Mouse (Mus musculus): ENCODE results near the gene Ak8. TPM values are rescaled to one million over a fixed set of nuclear protein-coding genes. Genes with fewer than 3 reads are reported as not detected.

Ak8 gene
- total and polyA plus RNA-seq, 3 experiments: 0.38 to 9.3 (median 3.5) TPM

GRCm38 (mm10) chr2:28713036-28713435 is 13.1 kb downstream of the Ak8 start:
- Histone ChIP-seq H3K27me3 (ENCODE audit: insufficient read depth, low read length) (peaks cover 24% of the 10 kb centered on the region), H3K4me3 (ENCODE audit: low read depth, low read length) (no peak overlapping the region), H3K36me3 (replicated peaks) (peaks cover 38% of the 10 kb centered on the region), H3K4me1 (ENCODE audit: insufficient read depth, low read depth, low read length) (peaks cover 43% of the 10 kb centered on the region), H3K9me3 (replicated peaks) (no peaks in the 10 kb centered on the region; the same call in 1 of the 2 replicates)
- TF ChIP-seq GATA2 (IDR thresholded peaks at IDR 0.05; ENCODE audit: borderline replicate concordance, low read depth, low read length) (no peak), POLR2AphosphoS5 (IDR thresholded peaks at IDR 0.05; ENCODE audit: insufficient replicate concordance, low read depth, low read length) (no peak), TAL1 (conservative IDR thresholded peaks at IDR 0.05; ENCODE audit: low read depth, low read length) (no peak), GATA1 (IDR thresholded peaks at IDR 0.05; ENCODE audit: borderline replicate concordance, low read length) (no peak), CTCF (IDR thresholded peaks at IDR 0.05; ENCODE audit: low read depth, low read length) (no peak)
- no peak for ATAC-seq (ENCODE audit: extremely low read depth, insufficient number of reproducible peaks, low FRiP score, poor library complexity, severe bottlenecking)
- DNase-seq (ENCODE audit: low spot score): no peak

GRCm38 (mm10) chr2:28722419-28722818 is 22.5 kb downstream of the Ak8 start:
- no peaks in the 10 kb centered on the region for H3K9me3 ChIP-seq (replicated peaks)
- DNase-seq (ENCODE audit: low spot score) (no peak), ATAC-seq (ENCODE audit: extremely low read depth, insufficient number of reproducible peaks, low FRiP score, poor library complexity, severe bottlenecking) (no peak)
- no peak overlapping the region for H3K4me3 ChIP-seq (ENCODE audit: low read depth, low read length)
- no peaks in the 10 kb centered on the region for H3K36me3 ChIP-seq (replicated peaks)
- peaks cover 65% of the 10 kb centered on the region for H3K27me3 ChIP-seq (ENCODE audit: insufficient read depth, low read length)
- TF ChIP-seq TAL1 (conservative IDR thresholded peaks at IDR 0.05; ENCODE audit: low read depth, low read length) (no peak), GATA1 (IDR thresholded peaks at IDR 0.05; ENCODE audit: borderline replicate concordance, low read length) (no peak), CTCF (IDR thresholded peaks at IDR 0.05; ENCODE audit: low read depth, low read length) (no peak), POLR2AphosphoS5 (IDR thresholded peaks at IDR 0.05; ENCODE audit: insufficient replicate concordance, low read depth, low read length) (no peak), GATA2 (IDR thresholded peaks at IDR 0.05; ENCODE audit: borderline replicate concordance, low read depth, low read length) (no peak)
- H3K4me1 ChIP-seq (ENCODE audit: insufficient read depth, low read depth, low read length): peaks cover 12% of the 10 kb centered on the region

- no peaks in the 10 kb centered on the region for H3K9me3 ChIP-seq (replicated peaks)
- no peak overlapping the region for H3K4me3 ChIP-seq (ENCODE audit: low read depth, low read length)
- ATAC-seq (ENCODE audit: extremely low read depth, insufficient number of reproducible peaks, low FRiP score, poor library complexity, severe bottlenecking): no peak
- no peaks in the 10 kb centered on the region for H3K36me3 ChIP-seq (replicated peaks)
- DNase-seq (ENCODE audit: low spot score): no peak
- TF ChIP-seq GATA2 (IDR thresholded peaks at IDR 0.05; ENCODE audit: borderline replicate concordance, low read depth, low read length): no peak
- peaks cover 8% of the 10 kb centered on the region for H3K4me1 ChIP-seq (ENCODE audit: insufficient read depth, low read depth, low read length)
- H3K27me3 ChIP-seq (ENCODE audit: insufficient read depth, low read length): peaks cover 66% of the 10 kb centered on the region
Observed at GRCm38 (mm10) chr2:28723912-28724311, 23.9 kb downstream of the Ak8 start.

GRCm38 (mm10) chr2:28727786-28728404 is 27.9 kb downstream of the Ak8 start:
- H3K27me3 ChIP-seq (ENCODE audit: insufficient read depth, low read length): peaks cover 59% of the 10 kb centered on the region
- no peaks in the 10 kb centered on the region for H3K9me3 ChIP-seq (replicated peaks)
- no peak overlapping the region for H3K4me3 ChIP-seq (ENCODE audit: low read depth, low read length)
- peaks cover 8% of the 10 kb centered on the region for H3K4me1 ChIP-seq (ENCODE audit: insufficient read depth, low read depth, low read length)
- H3K36me3 ChIP-seq (replicated peaks): no peaks in the 10 kb centered on the region
- no peak for ATAC-seq (ENCODE audit: extremely low read depth, insufficient number of reproducible peaks, low FRiP score, poor library complexity, severe bottlenecking)
- TF ChIP-seq CTCF (IDR thresholded peaks at IDR 0.05; ENCODE audit: low read depth, low read length): no peak
- no peak for TF ChIP-seq GATA2 (IDR thresholded peaks at IDR 0.05; ENCODE audit: borderline replicate concordance, low read depth, low read length)
- no peak for TF ChIP-seq TAL1 (conservative IDR thresholded peaks at IDR 0.05; ENCODE audit: low read depth, low read length)
- no peak for TF ChIP-seq POLR2AphosphoS5 (IDR thresholded peaks at IDR 0.05; ENCODE audit: insufficient replicate concordance, low read depth, low read length)
- no peak for TF ChIP-seq GATA1 (IDR thresholded peaks at IDR 0.05; ENCODE audit: borderline replicate concordance, low read length)
- no peak for DNase-seq (ENCODE audit: low spot score)

GRCm38 (mm10) chr2:28730676-28731075 is 30.7 kb downstream of the Ak8 start:
- Histone ChIP-seq H3K4me1 (ENCODE audit: insufficient read depth, low read depth, low read length) (no peaks in the 10 kb centered on the region; the same call in 1 of the 2 replicates), H3K36me3 (replicated peaks) (no peaks in the 10 kb centered on the region), H3K4me3 (ENCODE audit: low read depth, low read length) (no peak overlapping the region), H3K27me3 (ENCODE audit: insufficient read depth, low read length) (peaks cover 67% of the 10 kb centered on the region), H3K9me3 (replicated peaks) (no peaks in the 10 kb centered on the region)
- no peak for ATAC-seq (ENCODE audit: extremely low read depth, insufficient number of reproducible peaks, low FRiP score, poor library complexity, severe bottlenecking)
- TF ChIP-seq POLR2AphosphoS5 (IDR thresholded peaks at IDR 0.05; ENCODE audit: insufficient replicate concordance, low read depth, low read length) (no peak), TAL1 (conservative IDR thresholded peaks at IDR 0.05; ENCODE audit: low read depth, low read length) (no peak), GATA1 (IDR thresholded peaks at IDR 0.05; ENCODE audit: borderline replicate concordance, low read length) (no peak), GATA2 (IDR thresholded peaks at IDR 0.05; ENCODE audit: borderline replicate concordance, low read depth, low read length) (no peak), CTCF (IDR thresholded peaks at IDR 0.05; ENCODE audit: low read depth, low read length) (no peak)
- no peak for DNase-seq (ENCODE audit: low spot score)

GRCm38 (mm10) chr2:28737112-28737511 is 37.1 kb downstream of the Ak8 start:
- Histone ChIP-seq H3K36me3 (replicated peaks) (no peaks in the 10 kb centered on the region), H3K27me3 (ENCODE audit: insufficient read depth, low read length) (peaks cover 76% of the 10 kb centered on the region), H3K9me3 (replicated peaks) (no peaks in the 10 kb centered on the region), H3K4me3 (ENCODE audit: low read depth, low read length) (no peak overlapping the region), H3K4me1 (ENCODE audit: insufficient read depth, low read depth, low read length) (no peaks in the 10 kb centered on the region; the same call in 1 of the 2 replicates)
- TF ChIP-seq TAL1 (conservative IDR thresholded peaks at IDR 0.05; ENCODE audit: low read depth, low read length) (no peak), GATA2 (IDR thresholded peaks at IDR 0.05; ENCODE audit: borderline replicate concordance, low read depth, low read length) (no peak), GATA1 (IDR thresholded peaks at IDR 0.05; ENCODE audit: borderline replicate concordance, low read length) (no peak), POLR2AphosphoS5 (IDR thresholded peaks at IDR 0.05; ENCODE audit: insufficient replicate concordance, low read depth, low read length) (no peak), CTCF (IDR thresholded peaks at IDR 0.05; ENCODE audit: low read depth, low read length) (no peak)
- DNase-seq (ENCODE audit: low spot score) (no peak), ATAC-seq (ENCODE audit: extremely low read depth, insufficient number of reproducible peaks, low FRiP score, poor library complexity, severe bottlenecking) (no peak)
